Mouse (Mus musculus) pancreas, adult 10 weeks (tissue): ENCODE measurements around the gene Xpnpep2. TPM values are rescaled to one million over a fixed set of nuclear protein-coding genes. Genes with fewer than 3 reads are reported as not detected.

Source experiments
- polyA plus RNA-seq: library from polyadenylated mRNA; stranded (reverse); fragments of 350-450 nt; fragmentation: Illumina TruSeq; extraction: RNeasy Lipid Tissue Mini Kit (QIAGEN cat#74804); gene quantifications from one replicate; pipeline ENCODE4 v1.2.3, GENCODE M21; 2015; ENCODE audit warnings: low read depth, low replicate concordance; ENCODE audit not compliant: insufficient read depth

Gene Xpnpep2
- 3.3 TPM for polyA plus RNA-seq

GRCm38 (mm10) chrX:48108394-48109315 lies at the start of gene Xpnpep2:
Gene Xpnpep2, plus strand, starts transcription at chrX:48108725.

GRCm38 (mm10) chrX:48146262-48146661 lies 37.7 kb downstream of the Xpnpep2 start, which contains the start of gene Sash3:
Gene Sash3, plus strand, starts transcription at chrX:48146436.

Other genes starting within 250 kb of the Xpnpep2 start
- gene Smarca1, start 215.8 kb upstream of the Xpnpep2 start, polyA plus RNA-seq: 2.0 TPM
- gene Ocrl, start 196.3 kb upstream of the Xpnpep2 start, polyA plus RNA-seq: 12.2 TPM
- gene Apln, start 73.9 kb upstream of the Xpnpep2 start, polyA plus RNA-seq: 1.1 TPM
- 0.89 TPM for gene Sash3, start 37.7 kb downstream of the Xpnpep2 start, polyA plus RNA-seq
- 5.3 TPM for gene Zdhhc9, start 100.2 kb downstream of the Xpnpep2 start, polyA plus RNA-seq
- gene Utp14a, start 148.1 kb downstream of the Xpnpep2 start, polyA plus RNA-seq: 6.9 TPM
- 2.9 TPM for gene Bcorl1, start 232.6 kb downstream of the Xpnpep2 start, polyA plus RNA-seq